Mouse (Mus musculus): ENCODE results near the gene Irgc1.
A peak's percentile ranks its signal among the peaks of the same experiment; 100 is the strongest.

The Irgc1 gene

DNA sequence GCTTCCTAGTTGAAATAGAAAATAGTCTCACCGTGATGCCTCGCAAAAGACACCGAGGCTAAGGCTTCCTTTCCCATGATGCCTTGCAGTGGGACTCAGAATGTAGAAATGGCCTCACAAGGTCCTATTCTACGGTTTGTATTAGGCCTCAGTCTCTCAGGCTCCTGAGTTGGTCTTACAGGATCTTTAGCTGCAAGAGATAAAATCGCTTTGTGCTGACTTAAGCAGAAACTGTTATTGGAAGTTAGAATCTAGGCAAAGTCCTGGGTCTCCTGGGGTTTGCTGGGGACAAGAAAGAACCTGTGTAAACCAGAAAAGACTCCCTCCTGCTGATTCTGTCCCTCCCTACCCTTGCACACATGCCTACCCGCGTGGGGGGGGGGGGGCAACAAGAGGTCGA lies 24.2 kb upstream of the Irgc1 start:
- Histone ChIP-seq H3K4me3 (replicated peaks; ENCODE audit: low read length) (no peak overlapping the region), H3K36me3 (ENCODE audit: insufficient read depth, low read length) (peaks cover 48% of the 10 kb centered on the region), H3K9me3 (ENCODE audit: low read length) (peaks cover 6% of the 10 kb centered on the region), H3K4me1 (replicated peaks; ENCODE audit: low read depth, low read length) (peaks cover 52% of the 10 kb centered on the region), H3K27me3 (ENCODE audit: insufficient read depth, low read length) (peaks cover 39% of the 10 kb centered on the region)
- TF ChIP-seq POU5F1 (IDR thresholded peaks at IDR 0.05; ENCODE audit: borderline replicate concordance, low read length) (no peak), CTCF (conservative IDR thresholded peaks at IDR 0.05; ENCODE audit: low read length) (no peak), NANOG (IDR thresholded peaks at IDR 0.05; ENCODE audit: borderline replicate concordance, low read length) (no peak)

DNA sequence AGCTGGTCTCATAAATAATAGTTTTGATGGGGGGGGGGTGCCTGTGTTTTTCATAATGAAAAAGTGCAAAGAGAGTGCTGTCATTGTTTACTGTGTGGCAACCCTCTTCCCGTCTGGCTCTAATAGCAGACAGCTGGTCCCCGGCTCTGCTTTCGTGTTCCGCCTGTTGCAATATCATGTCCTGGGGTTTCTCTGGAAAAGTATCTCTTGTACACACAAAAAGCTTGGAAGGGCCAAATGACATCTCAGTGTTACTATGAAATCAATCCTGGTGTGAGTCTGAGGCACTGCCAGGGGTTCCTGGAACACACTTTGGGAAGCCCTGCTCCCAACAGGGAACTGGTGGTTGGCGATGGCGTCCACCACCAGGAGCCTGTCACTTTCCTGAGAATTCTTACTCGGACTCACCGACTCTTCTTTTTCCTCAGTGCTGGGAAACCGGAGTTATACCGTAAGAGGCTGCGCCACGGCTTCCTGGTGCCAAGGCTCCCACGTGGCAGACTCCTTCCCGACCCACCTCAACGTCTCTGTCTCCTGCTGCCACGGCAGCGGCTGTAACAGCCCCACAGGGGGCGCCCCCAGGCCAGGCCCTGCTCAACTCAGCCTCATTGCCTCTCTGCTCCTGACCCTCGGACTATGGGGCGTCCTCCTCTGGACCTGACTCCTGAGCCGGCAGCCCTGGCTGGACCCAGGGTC lies 22.9 kb upstream of the Irgc1 start:
- Histone ChIP-seq H3K36me3 (ENCODE audit: insufficient read depth, low read length) (peaks cover 54% of the 10 kb centered on the region), H3K9me3 (ENCODE audit: low read length) (peaks cover 12% of the 10 kb centered on the region), H3K27me3 (ENCODE audit: insufficient read depth, low read length) (peaks cover 25% of the 10 kb centered on the region), H3K4me3 (replicated peaks; ENCODE audit: low read length) (0 out of 2 replicates have a peak overlapping the region, but pooled peaks have one; percentile 1), H3K4me1 (replicated peaks; ENCODE audit: low read depth, low read length) (peaks cover 41% of the 10 kb centered on the region)
- no peak for TF ChIP-seq POU5F1 (IDR thresholded peaks at IDR 0.05; ENCODE audit: borderline replicate concordance, low read length)
- TF ChIP-seq CTCF (conservative IDR thresholded peaks at IDR 0.05; ENCODE audit: low read length): peak; percentile 14; the same call in 1 of the 2 replicates
- TF ChIP-seq NANOG (IDR thresholded peaks at IDR 0.05; ENCODE audit: borderline replicate concordance, low read length): no peak

DNA sequence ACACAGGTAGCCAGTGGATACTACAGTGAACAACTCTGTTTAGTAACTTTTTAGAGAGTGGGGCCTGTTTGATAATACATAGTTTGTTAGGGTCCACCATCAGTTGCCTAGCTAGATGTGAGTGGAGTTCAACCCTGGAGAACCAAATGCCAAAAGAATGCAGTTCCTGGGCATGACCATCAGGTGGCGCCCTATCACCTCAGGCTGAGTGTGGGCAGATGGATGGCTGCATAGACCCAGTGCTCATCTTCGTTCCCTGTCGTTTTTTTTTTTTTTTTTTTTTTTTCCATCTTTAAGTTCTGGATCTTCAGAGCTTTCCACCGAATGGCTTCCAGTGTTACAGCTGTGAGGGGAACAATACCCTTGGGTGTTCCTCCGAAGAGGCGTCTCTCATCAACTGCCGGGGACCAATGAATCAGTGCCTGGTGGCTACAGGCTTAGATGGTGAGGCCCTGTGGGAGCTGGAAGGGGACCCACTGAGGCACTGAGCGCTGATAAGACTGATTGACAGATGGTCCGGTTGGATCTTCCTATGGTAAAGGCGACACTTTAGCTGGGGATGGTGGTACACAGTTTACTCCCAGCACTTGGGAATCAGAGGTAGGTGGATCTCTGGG lies 21.9 kb upstream of the Irgc1 start:
- TF ChIP-seq CTCF (conservative IDR thresholded peaks at IDR 0.05; ENCODE audit: low read length) (peak; percentile 87), NANOG (IDR thresholded peaks at IDR 0.05; ENCODE audit: borderline replicate concordance, low read length) (no peak), POU5F1 (IDR thresholded peaks at IDR 0.05; ENCODE audit: borderline replicate concordance, low read length) (no peak)
- Histone ChIP-seq H3K4me3 (replicated peaks; ENCODE audit: low read length) (no peak overlapping the region), H3K4me1 (replicated peaks; ENCODE audit: low read depth, low read length) (peaks cover 48% of the 10 kb centered on the region)

DNA sequence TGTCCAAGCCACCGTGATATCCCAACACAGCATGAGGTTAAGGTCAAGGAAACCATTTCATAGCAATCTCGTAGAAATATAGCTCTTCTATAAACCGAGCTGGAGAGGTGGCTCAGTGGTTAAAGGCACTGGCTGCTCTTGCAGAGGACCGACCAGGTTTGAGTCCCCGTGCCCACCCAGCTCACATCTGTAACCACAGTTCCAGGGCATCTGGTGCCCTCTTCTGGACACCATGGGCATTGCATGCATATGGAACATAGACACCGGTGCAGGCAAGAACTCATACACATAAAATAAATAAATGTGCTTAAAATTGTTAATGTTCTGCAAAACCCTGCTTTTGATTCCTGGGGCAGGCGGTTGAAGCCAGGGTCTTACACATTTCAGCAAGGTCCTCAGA lies 20.8 kb upstream of the Irgc1 start:
- TF ChIP-seq CTCF (conservative IDR thresholded peaks at IDR 0.05; ENCODE audit: low read length) (peak; percentile 78), NANOG (IDR thresholded peaks at IDR 0.05; ENCODE audit: borderline replicate concordance, low read length) (no peak)
- H3K9me3 ChIP-seq (ENCODE audit: low read length): peaks cover 12% of the 10 kb centered on the region
- H3K27me3 ChIP-seq (ENCODE audit: insufficient read depth, low read length): peaks cover 6% of the 10 kb centered on the region
- peaks cover 48% of the 10 kb centered on the region for H3K4me1 ChIP-seq (replicated peaks; ENCODE audit: low read depth, low read length)
- H3K4me3 ChIP-seq (replicated peaks; ENCODE audit: low read length): no peak overlapping the region
- peaks cover 71% of the 10 kb centered on the region for H3K36me3 ChIP-seq (ENCODE audit: insufficient read depth, low read length)

More for the DNA sequence above, 21.9 kb upstream of the Irgc1 start:
- Histone ChIP-seq H3K9me3 (ENCODE audit: low read length) (peaks cover 12% of the 10 kb centered on the region), H3K27me3 (ENCODE audit: insufficient read depth, low read length) (peaks cover 15% of the 10 kb centered on the region), H3K36me3 (ENCODE audit: insufficient read depth, low read length) (peaks cover 60% of the 10 kb centered on the region)

DNA sequence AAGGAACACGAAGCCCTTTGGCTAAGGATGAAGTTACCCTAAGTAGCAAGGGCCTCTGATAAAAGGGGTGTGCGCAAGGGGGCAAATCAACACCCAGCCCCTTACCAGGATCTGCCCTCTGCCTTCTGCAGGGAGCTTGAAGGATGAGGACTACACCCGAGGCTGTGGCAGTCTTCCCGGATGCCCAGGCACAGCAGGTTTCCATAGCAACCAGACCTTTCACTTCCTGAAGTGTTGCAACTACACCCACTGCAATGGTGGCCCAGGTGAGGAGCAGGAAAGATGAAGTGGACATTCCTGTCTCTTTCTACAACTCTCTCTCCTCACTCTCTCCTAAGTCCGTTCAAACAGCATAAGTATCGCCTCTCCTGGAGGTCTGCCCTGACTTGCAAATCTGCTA lies 20.3 kb upstream of the Irgc1 start:
- TF ChIP-seq CTCF (conservative IDR thresholded peaks at IDR 0.05; ENCODE audit: low read length) (no peak), NANOG (IDR thresholded peaks at IDR 0.05; ENCODE audit: borderline replicate concordance, low read length) (no peak), POU5F1 (IDR thresholded peaks at IDR 0.05; ENCODE audit: borderline replicate concordance, low read length) (no peak)
- H3K36me3 ChIP-seq (ENCODE audit: insufficient read depth, low read length): peaks cover 76% of the 10 kb centered on the region
- peaks cover 48% of the 10 kb centered on the region for H3K4me1 ChIP-seq (replicated peaks; ENCODE audit: low read depth, low read length)
- H3K4me3 ChIP-seq (replicated peaks; ENCODE audit: low read length): no peak overlapping the region
- peaks cover 7% of the 10 kb centered on the region for H3K9me3 ChIP-seq (ENCODE audit: low read length)
- H3K27me3 ChIP-seq (ENCODE audit: insufficient read depth, low read length): peaks cover under 1% of the 10 kb centered on the region

DNA sequence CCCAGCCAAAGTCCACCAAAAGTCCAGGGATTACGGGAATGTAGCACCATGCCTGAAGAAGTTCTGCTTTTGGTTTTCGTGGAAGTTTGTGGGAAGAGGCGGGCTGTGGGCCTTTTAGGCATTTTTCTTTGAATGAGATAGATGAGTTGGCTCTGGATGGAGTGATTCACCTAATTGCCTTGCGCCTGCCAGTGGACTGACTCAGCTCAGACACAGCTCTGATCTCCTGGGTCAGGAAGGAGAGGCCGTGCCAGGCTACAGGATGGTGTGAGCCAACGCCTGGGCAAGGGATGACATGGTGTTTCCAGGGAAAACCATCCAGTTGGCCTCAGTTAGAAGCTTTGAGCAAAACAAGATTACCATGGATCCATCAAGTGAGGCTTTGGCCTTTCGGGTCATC lies 18.3 kb upstream of the Irgc1 start:
- Histone ChIP-seq H3K27me3 (ENCODE audit: insufficient read depth, low read length) (no peaks in the 10 kb centered on the region), H3K9me3 (ENCODE audit: low read length) (peaks cover 7% of the 10 kb centered on the region; the same call in 1 of the 2 replicates), H3K36me3 (ENCODE audit: insufficient read depth, low read length) (peaks cover 86% of the 10 kb centered on the region), H3K4me3 (replicated peaks; ENCODE audit: low read length) (no peak overlapping the region), H3K4me1 (replicated peaks; ENCODE audit: low read depth, low read length) (peaks cover 49% of the 10 kb centered on the region)
- no peak for TF ChIP-seq NANOG (IDR thresholded peaks at IDR 0.05; ENCODE audit: borderline replicate concordance, low read length)
- TF ChIP-seq CTCF (conservative IDR thresholded peaks at IDR 0.05; ENCODE audit: low read length): no peak
- TF ChIP-seq POU5F1 (IDR thresholded peaks at IDR 0.05; ENCODE audit: borderline replicate concordance, low read length): no peak

DNA sequence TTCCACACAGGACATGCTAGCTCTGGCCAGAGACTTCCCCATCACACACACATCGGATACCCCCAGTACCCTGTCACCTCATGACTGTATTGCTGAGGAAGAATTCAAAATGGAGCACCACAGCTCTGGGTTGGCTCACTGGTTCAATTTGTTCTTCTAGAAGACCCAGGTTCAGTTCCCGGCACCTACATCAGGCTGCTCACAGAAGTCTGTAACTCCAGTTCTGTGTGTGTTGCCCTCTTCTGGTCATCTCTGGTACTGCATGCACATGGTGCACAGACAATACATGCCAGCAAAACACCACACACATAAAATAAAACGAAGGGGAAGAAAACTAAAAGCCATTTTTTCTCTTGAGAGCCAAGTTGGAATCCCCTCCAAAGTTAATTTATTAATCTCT lies 17.0 kb upstream of the Irgc1 start:
- Histone ChIP-seq H3K36me3 (ENCODE audit: insufficient read depth, low read length) (peaks cover 79% of the 10 kb centered on the region), H3K27me3 (ENCODE audit: insufficient read depth, low read length) (peaks cover 4% of the 10 kb centered on the region; the same call in 1 of the 2 replicates), H3K4me3 (replicated peaks; ENCODE audit: low read length) (no peak overlapping the region), H3K4me1 (replicated peaks; ENCODE audit: low read depth, low read length) (peaks cover 49% of the 10 kb centered on the region), H3K9me3 (ENCODE audit: low read length) (peaks cover 7% of the 10 kb centered on the region; the same call in 1 of the 2 replicates)
- TF ChIP-seq NANOG (IDR thresholded peaks at IDR 0.05; ENCODE audit: borderline replicate concordance, low read length): no peak
- peak; percentile 95 for TF ChIP-seq CTCF (conservative IDR thresholded peaks at IDR 0.05; ENCODE audit: low read length)

DNA sequence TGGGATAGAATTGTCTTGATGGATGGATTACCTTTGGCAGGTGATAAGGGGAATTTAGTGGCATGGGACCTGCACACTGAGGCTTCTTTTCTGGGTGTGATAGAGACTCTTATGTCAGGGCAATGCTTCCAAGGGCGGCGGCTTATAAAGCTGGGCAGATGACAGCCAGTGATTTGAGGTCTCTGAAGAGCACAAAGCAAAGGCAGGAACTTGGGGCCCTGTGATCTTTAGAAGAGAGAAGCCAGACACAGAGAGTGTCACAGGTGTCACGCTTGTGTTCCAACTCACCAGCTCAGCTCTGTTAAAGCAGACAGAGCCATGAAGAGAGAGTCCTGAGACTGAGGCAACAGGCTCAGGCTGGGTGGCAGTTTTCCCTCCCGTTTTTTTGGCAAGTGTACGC lies 15.8 kb upstream of the Irgc1 start:
- Histone ChIP-seq H3K36me3 (ENCODE audit: insufficient read depth, low read length) (peaks cover 69% of the 10 kb centered on the region), H3K4me3 (replicated peaks; ENCODE audit: low read length) (no peak overlapping the region)
- TF ChIP-seq POU5F1 (IDR thresholded peaks at IDR 0.05; ENCODE audit: borderline replicate concordance, low read length) (no peak), NANOG (IDR thresholded peaks at IDR 0.05; ENCODE audit: borderline replicate concordance, low read length) (no peak), CTCF (conservative IDR thresholded peaks at IDR 0.05; ENCODE audit: low read length) (no peak)

More for the DNA sequence above, 15.8 kb upstream of the Irgc1 start:
- peaks cover 4% of the 10 kb centered on the region; the same call in 1 of the 2 replicates for H3K27me3 ChIP-seq (ENCODE audit: insufficient read depth, low read length)
- peaks cover 7% of the 10 kb centered on the region; the same call in 1 of the 2 replicates for H3K9me3 ChIP-seq (ENCODE audit: low read length)
- peaks cover 59% of the 10 kb centered on the region for H3K4me1 ChIP-seq (replicated peaks; ENCODE audit: low read depth, low read length)

Data from E14TG2a.4 (cell line).